Mouse (Mus musculus): ENCODE measurements around the gene Plxna4. TPM values are rescaled to one million over a fixed set of nuclear protein-coding genes. Genes with fewer than 3 reads are reported as not detected.

Plxna4 gene
- 2.3 and 3.5 TPM in 2 replicates for polyA plus RNA-seq (2012; ENCODE audit: insufficient read depth, low replicate concordance)

GRCm38 (mm10) chr6:32588056-32588671, at the start of gene Plxna4:
Gene Plxna4, minus strand, starts transcription at chr6:32588192.
- Histone ChIP-seq H3K4me1 (peaks cover 74% of the 10 kb centered on the region), H3K27me3 (replicated peaks) (peaks cover 75% of the 10 kb centered on the region), H3K36me3 (replicated peaks; ENCODE audit: low read length) (peaks cover 13% of the 10 kb centered on the region), H3K4me3 (replicated peaks) (peak within 1 kb of the TSS; percentile 100), H3K9me3 (no peaks in the 10 kb centered on the region)
- TF ChIP-seq FLI1 (IDR thresholded peaks at IDR 0.05; ENCODE audit: low read length): no peak
- no peak for TF ChIP-seq GATA1 (IDR thresholded peaks at IDR 0.05; ENCODE audit: borderline replicate concordance, low read length)

GRCm38 (mm10) chr6:32637568-32638183, 49.7 kb upstream of the Plxna4 start:
- H3K4me3 ChIP-seq (replicated peaks): no peak overlapping the region
- TF ChIP-seq GATA1 (IDR thresholded peaks at IDR 0.05; ENCODE audit: borderline replicate concordance, low read length) (no peak), FLI1 (IDR thresholded peaks at IDR 0.05; ENCODE audit: low read length) (no peak)
- no peaks in the 10 kb centered on the region for H3K36me3 ChIP-seq (replicated peaks; ENCODE audit: low read length)
- H3K9me3 ChIP-seq: peaks cover 3% of the 10 kb centered on the region; the same call in 1 of the 2 replicates
- H3K4me1 ChIP-seq: no peaks in the 10 kb centered on the region
- H3K27me3 ChIP-seq (replicated peaks): peaks cover 4% of the 10 kb centered on the region

GRCm38 (mm10) chr6:32610712-32611111, 22.7 kb upstream of the Plxna4 start:
- Histone ChIP-seq H3K4me1 (no peaks in the 10 kb centered on the region), H3K4me3 (replicated peaks) (no peak overlapping the region), H3K9me3 (no peaks in the 10 kb centered on the region), H3K27me3 (replicated peaks) (peaks cover 10% of the 10 kb centered on the region), H3K36me3 (replicated peaks; ENCODE audit: low read length) (no peaks in the 10 kb centered on the region)
- TF ChIP-seq FLI1 (IDR thresholded peaks at IDR 0.05; ENCODE audit: low read length): no peak
- no peak for TF ChIP-seq GATA1 (IDR thresholded peaks at IDR 0.05; ENCODE audit: borderline replicate concordance, low read length)

GRCm38 (mm10) chr6:32606787-32607186, 18.8 kb upstream of the Plxna4 start:
- Histone ChIP-seq H3K36me3 (replicated peaks; ENCODE audit: low read length) (no peaks in the 10 kb centered on the region), H3K27me3 (replicated peaks) (peaks cover 23% of the 10 kb centered on the region), H3K9me3 (no peaks in the 10 kb centered on the region), H3K4me3 (replicated peaks) (no peak overlapping the region), H3K4me1 (no peaks in the 10 kb centered on the region)
- TF ChIP-seq GATA1 (IDR thresholded peaks at IDR 0.05; ENCODE audit: borderline replicate concordance, low read length): no peak
- no peak for TF ChIP-seq FLI1 (IDR thresholded peaks at IDR 0.05; ENCODE audit: low read length)

- no peak overlapping the region for H3K4me3 ChIP-seq (replicated peaks)
- no peak for TF ChIP-seq GATA1 (IDR thresholded peaks at IDR 0.05; ENCODE audit: borderline replicate concordance, low read length)
- TF ChIP-seq FLI1 (IDR thresholded peaks at IDR 0.05; ENCODE audit: low read length): no peak
- peaks cover 25% of the 10 kb centered on the region for H3K27me3 ChIP-seq (replicated peaks)
- no peaks in the 10 kb centered on the region for H3K36me3 ChIP-seq (replicated peaks; ENCODE audit: low read length)
- H3K9me3 ChIP-seq: no peaks in the 10 kb centered on the region
- H3K4me1 ChIP-seq: no peaks in the 10 kb centered on the region
These were observed 17.6 kb upstream of the Plxna4 start for GRCm38 (mm10) chr6:32605581-32605980.

GRCm38 (mm10) chr6:32604901-32605300, 16.9 kb upstream of the Plxna4 start:
- H3K36me3 ChIP-seq (replicated peaks; ENCODE audit: low read length): no peaks in the 10 kb centered on the region
- TF ChIP-seq FLI1 (IDR thresholded peaks at IDR 0.05; ENCODE audit: low read length): no peak
- no peak for TF ChIP-seq GATA1 (IDR thresholded peaks at IDR 0.05; ENCODE audit: borderline replicate concordance, low read length)
- no peak overlapping the region for H3K4me3 ChIP-seq (replicated peaks)
- H3K9me3 ChIP-seq: no peaks in the 10 kb centered on the region
- H3K27me3 ChIP-seq (replicated peaks): peaks cover 28% of the 10 kb centered on the region
- no peaks in the 10 kb centered on the region for H3K4me1 ChIP-seq

- H3K36me3 ChIP-seq (replicated peaks; ENCODE audit: low read length): no peaks in the 10 kb centered on the region
- no peaks in the 10 kb centered on the region for H3K9me3 ChIP-seq
- no peak for TF ChIP-seq FLI1 (IDR thresholded peaks at IDR 0.05; ENCODE audit: low read length)
- TF ChIP-seq GATA1 (IDR thresholded peaks at IDR 0.05; ENCODE audit: borderline replicate concordance, low read length): no peak
- no peak overlapping the region for H3K4me3 ChIP-seq (replicated peaks)
- no peaks in the 10 kb centered on the region for H3K4me1 ChIP-seq
- peaks cover 24% of the 10 kb centered on the region for H3K27me3 ChIP-seq (replicated peaks)
These were observed 14.1 kb upstream of the Plxna4 start for GRCm38 (mm10) chr6:32602130-32602529.

- Histone ChIP-seq H3K27me3 (replicated peaks) (peaks cover 24% of the 10 kb centered on the region), H3K36me3 (replicated peaks; ENCODE audit: low read length) (no peaks in the 10 kb centered on the region)
These were observed 13.3 kb upstream of the Plxna4 start for GRCm38 (mm10) chr6:32601306-32601705.

GRCm38 (mm10) chr6:32595591-32595990, 7.6 kb upstream of the Plxna4 start:
- H3K36me3 ChIP-seq (replicated peaks; ENCODE audit: low read length): no peaks in the 10 kb centered on the region
- peaks cover 42% of the 10 kb centered on the region for H3K27me3 ChIP-seq (replicated peaks)
- H3K4me1 ChIP-seq: peaks cover 14% of the 10 kb centered on the region
- peaks cover 4% of the 10 kb centered on the region for H3K9me3 ChIP-seq
- TF ChIP-seq FLI1 (IDR thresholded peaks at IDR 0.05; ENCODE audit: low read length) (no peak), GATA1 (IDR thresholded peaks at IDR 0.05; ENCODE audit: borderline replicate concordance, low read length) (no peak)
- no peak overlapping the region for H3K4me3 ChIP-seq (replicated peaks)

More at GRCm38 (mm10) chr6:32601306-32601705, 13.3 kb upstream of the Plxna4 start:
- H3K4me3 ChIP-seq (replicated peaks): no peak overlapping the region
- H3K4me1 ChIP-seq: no peaks in the 10 kb centered on the region
- no peaks in the 10 kb centered on the region for H3K9me3 ChIP-seq
- TF ChIP-seq FLI1 (IDR thresholded peaks at IDR 0.05; ENCODE audit: low read length) (no peak), GATA1 (IDR thresholded peaks at IDR 0.05; ENCODE audit: borderline replicate concordance, low read length) (no peak)
